8 mouse cellular contexts compared by ENCODE assay signal in the genomic region with DNA sequence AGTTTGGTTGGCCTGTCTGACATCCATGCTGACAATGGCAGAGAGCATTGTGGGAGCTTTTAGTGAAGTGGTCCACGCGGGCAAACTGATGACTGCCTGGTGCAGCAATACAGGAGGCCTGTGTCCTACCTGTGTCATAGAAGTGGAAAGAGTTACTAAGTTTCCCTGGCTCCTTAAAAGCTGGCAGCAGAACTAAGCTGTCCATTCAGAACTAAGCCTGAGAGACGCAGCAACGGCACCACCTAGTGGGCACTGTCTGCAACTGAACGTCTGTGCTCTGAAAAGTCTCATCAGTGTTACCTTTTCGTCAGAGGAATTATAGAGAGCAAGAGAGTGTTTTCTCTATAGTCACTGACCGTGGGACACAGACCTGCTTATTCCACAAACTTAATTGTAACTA.
DNase-seq lines count a peak whose midpoint lies in the region; ATAC-seq and TF ChIP-seq lines count a peak whose summit lies in the region.

No protein-coding gene starts in this region.

- H3K4me3 ChIP-seq in cerebellum, adult 2 months (replicated peaks; ENCODE audit: insufficient read depth, low read depth, low read length) = no peak overlapping the region
- no peak overlapping the region for H3K4me3 ChIP-seq in limb, embryonic 10.5 days
- H3K4me3 ChIP-seq in neural tube, embryonic 11.5 days (ENCODE audit: low read depth, low read length) = no peak overlapping the region

- no peaks in the 10 kb centered on the region for H3K9me3 ChIP-seq in limb, embryonic 10.5 days (replicated peaks)
- H3K9me3 ChIP-seq in neural tube, embryonic 11.5 days (ENCODE audit: control insufficient read depth, low read length) = no peaks in the 10 kb centered on the region; the same call in 1 of the 2 replicates

- peak; percentile 44 to 45 for DNase-seq in urinary bladder, adult 18-20 months (ENCODE audit: low spot score in 2 of 2)
- DNase-seq in urinary bladder, postnatal 10 days (ENCODE audit: low spot score) = no peak
- DNase-seq in cerebellum, adult 2 months = peak; percentile 69 to 78
- DNase-seq in kidney, adult 8-10 months = peak; percentile 23 to 60
- peak; percentile 78 for DNase-seq in limb, embryonic 10.5 days (ENCODE audit: low spot score)
- DNase-seq in neural tube, embryonic 11.5 days (ENCODE audit: low spot score) = peak; percentile 78
- DNase-seq in thymus, postnatal 4 days = peak; percentile 73

- no peaks in the 10 kb centered on the region for H3K36me3 ChIP-seq in limb, embryonic 10.5 days
- no peaks in the 10 kb centered on the region for H3K36me3 ChIP-seq in neural tube, embryonic 11.5 days (ENCODE audit: control insufficient read depth, insufficient read depth, low read length)

- H3K4me1 ChIP-seq in cerebellum, adult 2 months (ENCODE audit: control insufficient read depth, insufficient read depth, low read length) = no peaks in the 10 kb centered on the region
- H3K4me1 ChIP-seq in limb, embryonic 10.5 days = no peaks in the 10 kb centered on the region
- H3K4me1 ChIP-seq in neural tube, embryonic 11.5 days (ENCODE audit: control insufficient read depth, insufficient read depth, low read length) = no peaks in the 10 kb centered on the region

- 2% methylated on average over 7 of the region's 7 CpGs for WGBS in cerebellum, adult 2 months
- 13% methylated on average over 7 of the region's 7 CpGs for WGBS in limb, embryonic 10.5 days
- WGBS in neural tube, embryonic 11.5 days = 10% methylated on average over 7 of the region's 7 CpGs

- TF ChIP-seq POLR2A in cerebellum, adult 2 months (IDR thresholded peaks at IDR 0.05; ENCODE audit: borderline replicate concordance, insufficient read depth, low read length) = no peak

- TF ChIP-seq CTCF in cerebellum, adult 2 months (IDR thresholded peaks at IDR 0.05; ENCODE audit: borderline replicate concordance, insufficient read depth, low read depth, low read length) = peak; percentile 98

- no peaks in the 10 kb centered on the region for H3K27me3 ChIP-seq in cerebellum, adult 2 months (ENCODE audit: control insufficient read depth, insufficient read depth, low read length)
- no peaks in the 10 kb centered on the region for H3K27me3 ChIP-seq in limb, embryonic 10.5 days (ENCODE audit: low read depth, poor library complexity, severe bottlenecking)
- no peaks in the 10 kb centered on the region for H3K27me3 ChIP-seq in neural tube, embryonic 11.5 days (ENCODE audit: control insufficient read depth, insufficient read depth, low read length)

- H3K4me2 ChIP-seq in neural tube, embryonic 11.5 days (ENCODE audit: low read depth) = no peak overlapping the region

- no peak overlapping the region for H3K27ac ChIP-seq in cerebellum, adult 2 months (ENCODE audit: insufficient read depth, low read length)
- H3K27ac ChIP-seq in limb, embryonic 10.5 days = no peak overlapping the region
- H3K27ac ChIP-seq in neural tube, embryonic 11.5 days (ENCODE audit: low read depth, low read length) = no peak overlapping the region

- no peak overlapping the region for H3K9ac ChIP-seq in neural tube, embryonic 11.5 days (ENCODE audit: low read length)

- peak; percentile 72 for ATAC-seq in frontal cortex, adult (ENCODE audit: low TSS enrichment)
- ATAC-seq in neural tube, embryonic 11.5 days (ENCODE audit: insufficient read depth, low FRiP score, low TSS enrichment) = no peak
